Mouse (Mus musculus) heart, embryonic 12.5 days (tissue): ENCODE results near the gene Rom1. TPM values are rescaled to one million over a fixed set of nuclear protein-coding genes. Genes with fewer than 3 reads are reported as not detected.
A peak's percentile ranks its signal among the peaks of the same experiment; 100 is the strongest.
"Not testable (repeated sequence)": the region's sequence is repeated elsewhere in the genome, so short reads cannot be mapped to it uniquely, and the experiment has no call there.

Experiments
- ATAC-seq: fragments of 200-750 bp; cut with Nextera tagmentation; 2 replicates; pipeline ENCODE4 v1.8.0; 2017; ENCODE audit warnings: moderate TSS enrichment, moderate library complexity; ENCODE audit not compliant: insufficient number of reproducible peaks, low FRiP score
- H3K27ac ChIP-seq: fragments of 300-500 bp; sonication (generic); 2 replicates; pipeline ENCODE4 v1.5.1; 2016; ENCODE audit warnings: mild to moderate bottlenecking, moderate library complexity; ENCODE audit not compliant: poor library complexity, severe bottlenecking
- H3K27me3 ChIP-seq: fragments of 300-500 bp; sonication (generic); replicated peaks from 2 replicates; pipeline ENCODE4 v1.6.1; 2016; ENCODE audit warnings: mild to moderate bottlenecking, moderate library complexity
- H3K36me3 ChIP-seq: fragments of 300-500 bp; sonication (generic); 2 replicates; pipeline ENCODE4 v1.6.1; 2016; ENCODE audit warnings: mild to moderate bottlenecking, moderate library complexity
- H3K4me1 ChIP-seq: fragments of 300-500 bp; sonication (generic); replicated peaks from 2 replicates; pipeline ENCODE4 v1.6.1; 2016; ENCODE audit warnings: mild to moderate bottlenecking
- H3K4me2 ChIP-seq: fragments of 300-500 bp; sonication (generic); 2 replicates; pipeline ENCODE4 v1.6.1; 2016; ENCODE audit warnings: mild to moderate bottlenecking, moderate library complexity
- H3K4me3 ChIP-seq: fragments of 300-500 bp; sonication (generic); 2 replicates; pipeline ENCODE4 v1.5.1; 2016; ENCODE audit warnings: mild to moderate bottlenecking
- H3K9ac ChIP-seq: fragments of 300-500 bp; sonication (generic); 2 replicates; pipeline ENCODE4 v1.6.1; 2016; ENCODE audit warnings: mild to moderate bottlenecking, moderate library complexity
- H3K9me3 ChIP-seq: fragments of 300-500 bp; sonication (generic); replicated peaks from 2 replicates; pipeline ENCODE4 v1.6.1; 2016; ENCODE audit warnings: mild to moderate bottlenecking, moderate library complexity
- WGBS: fragments of 180-500 bp; shearing (Covaris S2); methylation state at CpG from one replicate; pipeline ENCODE4 v1.1.7; 2016; 5-methylcytosine and 5-hydroxymethylcytosine counted together
- polyA plus RNA-seq: library from polyadenylated mRNA; unstranded; fragments of >200 nt; fragmentation: Nextera tagmentation; extraction: Ambion mirVana; gene quantifications from 2 replicates; pipeline ENCODE4 v1.2.1, GENCODE M21; 2016

Gene Rom1
- polyA plus RNA-seq, 1 experiment from 2014 or later: 2.4 TPM

- Histone ChIP-seq H3K36me3 (peaks cover 34% of the 10 kb centered on the region), H3K4me1 (peaks cover 38% of the 10 kb centered on the region), H3K9ac (peak overlapping the region; percentile 38)
- 92% methylated on average over 5 of the region's 5 CpGs for WGBS
- not testable (repeated sequence) for H3K9me3 ChIP-seq, H3K27me3 ChIP-seq, ATAC-seq, H3K4me2 ChIP-seq, H3K27ac ChIP-seq, H3K4me3 ChIP-seq
Measured at GRCm38 (mm10) chr19:8896231-8896630, 32.9 kb downstream of the Rom1 start.

DNA sequence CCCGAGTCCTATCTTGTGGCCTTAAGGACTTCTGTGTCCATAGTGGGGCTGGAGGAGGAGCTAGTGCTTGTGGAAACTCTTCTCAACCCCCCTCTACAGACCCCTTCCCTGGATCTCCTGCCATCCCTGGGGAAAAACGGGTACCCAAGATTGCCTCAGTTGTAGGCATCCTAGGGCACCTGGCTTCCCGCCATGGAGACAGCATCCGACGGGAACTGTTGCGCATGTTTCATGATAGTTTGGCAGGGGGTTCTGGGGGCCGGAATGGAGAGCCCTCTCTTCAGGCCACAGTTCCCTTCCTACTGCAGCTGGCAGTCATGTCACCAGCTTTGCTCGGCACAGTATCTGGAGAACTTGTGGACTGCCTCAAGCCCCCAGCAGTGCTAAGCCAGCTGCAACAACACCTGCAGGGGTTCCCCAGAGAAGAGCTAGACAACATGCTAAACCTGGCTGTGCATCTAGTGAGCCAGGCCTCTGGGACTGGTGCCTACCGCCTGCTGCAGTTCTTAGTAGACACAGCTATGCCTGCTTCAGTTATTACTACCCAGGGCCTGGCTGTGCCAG lies 33.7 kb downstream of the Rom1 start:
- H3K9me3 ChIP-seq: no peaks in the 10 kb centered on the region
- H3K4me1 ChIP-seq: peaks cover 38% of the 10 kb centered on the region
- peaks cover 37% of the 10 kb centered on the region for H3K36me3 ChIP-seq
- no peak overlapping the region for H3K4me2 ChIP-seq
- no peak for ATAC-seq
- no peaks in the 10 kb centered on the region for H3K27me3 ChIP-seq
- peak overlapping the region; percentile 45 for H3K9ac ChIP-seq
- no peak overlapping the region for H3K4me3 ChIP-seq
- WGBS: 91% methylated on average over 9 of the region's 9 CpGs
- no peak overlapping the region for H3K27ac ChIP-seq

- whole genome bisulfite sequencing: 1% methylated on average over 54 of the region's 54 CpGs
- peaks cover 30% of the 10 kb centered on the region for H3K4me1 ChIP-seq
- peak; percentile 69 for ATAC-seq
Measured at GRCm38 (mm10) chr19:8892829-8893766, 36.1 kb downstream of the Rom1 start, which contains the start of gene Ints5. Gene Ints5 (plus strand): TSS chr19:8893005.

DNA sequence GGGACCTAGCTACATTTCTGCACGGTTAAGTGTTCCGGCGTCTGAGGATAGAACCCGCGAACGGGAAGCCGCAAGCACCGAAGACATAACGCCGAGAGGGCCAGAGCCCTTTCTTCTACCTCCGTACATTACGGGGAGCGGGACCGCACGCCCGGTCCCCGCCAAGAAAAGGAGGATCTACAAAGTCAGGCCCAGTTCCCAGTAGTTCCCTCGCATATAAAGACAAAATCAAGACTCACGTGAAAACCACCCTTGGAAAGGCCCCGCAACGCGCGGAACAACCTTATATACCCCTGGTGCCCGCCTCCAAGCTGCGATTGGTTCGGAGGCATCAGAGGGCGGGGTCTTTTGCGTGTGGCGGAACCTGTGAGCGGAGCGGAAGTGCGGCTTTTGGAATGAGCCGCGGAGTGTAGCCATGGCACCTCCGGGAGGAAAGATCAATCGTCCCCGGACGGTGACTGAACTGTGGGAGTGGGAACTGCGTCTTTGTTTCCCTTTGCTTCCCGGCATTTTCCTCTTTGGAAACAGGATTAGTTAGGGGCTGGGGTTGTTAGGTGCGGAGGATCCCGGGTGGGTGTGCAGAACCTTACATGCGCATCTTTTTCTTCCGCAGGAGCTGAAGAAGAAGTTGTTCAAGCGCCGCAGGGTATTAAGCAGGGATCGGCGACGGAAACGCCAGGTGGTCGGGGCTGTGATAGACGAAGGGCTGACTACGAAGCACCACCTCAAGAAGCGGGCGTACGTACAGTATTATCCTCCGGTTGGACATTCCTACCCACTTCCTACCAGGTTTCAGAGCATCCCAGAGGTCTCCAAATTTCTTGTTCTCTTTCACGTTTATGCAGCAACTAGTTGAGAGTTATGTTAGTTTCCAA lies 40.4 kb downstream of the Rom1 start, which contains the start of the genes 1810009A15Rik and Gm49416:
Gene 1810009A15Rik, plus strand, starts transcription at position 343 of the 875 bp plus-strand sequence.
Gene Gm49416, plus strand, starts transcription at position 416 of the 875 bp plus-strand sequence.
- Histone ChIP-seq H3K4me2 (peak within 1 kb of the TSS; percentile 72), H3K4me1 (peaks cover 20% of the 10 kb centered on the region), H3K9me3 (no peaks in the 10 kb centered on the region), H3K27me3 (no peaks in the 10 kb centered on the region), H3K36me3 (peaks cover 14% of the 10 kb centered on the region), H3K9ac (peak within 1 kb of the TSS; percentile 89), H3K4me3 (peak within 1 kb of the TSS; percentile 73), H3K27ac (peak within 1 kb of the TSS; percentile 84)
- WGBS: under 1% methylated on average over 58 of the region's 58 CpGs
- peak; percentile 95 for ATAC-seq

More at GRCm38 (mm10) chr19:8892829-8893766, 36.1 kb downstream of the Rom1 start, which contains the start of gene Ints5:
- Histone ChIP-seq H3K36me3 (peaks cover 41% of the 10 kb centered on the region), H3K9ac (peak within 1 kb of the TSS; percentile 89), H3K27ac (peak within 1 kb of the TSS; percentile 84), H3K4me3 (peak within 1 kb of the TSS; percentile 96), H3K27me3 (no peaks in the 10 kb centered on the region), H3K4me2 (peak within 1 kb of the TSS; percentile 79), H3K9me3 (no peaks in the 10 kb centered on the region)

- ATAC-seq: no peak
- Histone ChIP-seq H3K27ac (peak overlapping the region; percentile 82), H3K9ac (peak overlapping the region; percentile 89), H3K4me3 (peak overlapping the region; percentile 73), H3K9me3 (no peaks in the 10 kb centered on the region), H3K36me3 (peaks cover 14% of the 10 kb centered on the region), H3K4me1 (peaks cover 16% of the 10 kb centered on the region), H3K4me2 (peak overlapping the region; percentile 72), H3K27me3 (no peaks in the 10 kb centered on the region)
- 16% methylated on average over 19 of the region's 19 CpGs for WGBS
Measured at GRCm38 (mm10) chr19:8887585-8888463, 41.3 kb downstream of the Rom1 start.

- peaks cover 16% of the 10 kb centered on the region for H3K4me1 ChIP-seq
- no peak for ATAC-seq
- H3K4me3 ChIP-seq: no peak overlapping the region
- H3K4me2 ChIP-seq: peak overlapping the region; percentile 72
- no peaks in the 10 kb centered on the region for H3K27me3 ChIP-seq
- peaks cover 14% of the 10 kb centered on the region for H3K36me3 ChIP-seq
- H3K9me3 ChIP-seq: no peaks in the 10 kb centered on the region
- 46% methylated on average over 1 of the region's 1 CpGs for WGBS
- no peak overlapping the region for H3K27ac ChIP-seq
- H3K9ac ChIP-seq: no peak overlapping the region
Measured at GRCm38 (mm10) chr19:8886916-8887584, 42.1 kb downstream of the Rom1 start.

- no peaks in the 10 kb centered on the region for H3K9me3 ChIP-seq
- H3K4me3 ChIP-seq: no peak within 1 kb of the TSS
- ATAC-seq: no peak
- no peaks in the 10 kb centered on the region for H3K27me3 ChIP-seq
- no peak within 1 kb of the TSS for H3K27ac ChIP-seq
- peaks cover 17% of the 10 kb centered on the region for H3K4me1 ChIP-seq
- no peak within 1 kb of the TSS for H3K9ac ChIP-seq
- no peaks in the 10 kb centered on the region for H3K36me3 ChIP-seq
- 71% methylated on average over 3 of the region's 3 CpGs for WGBS
- H3K4me2 ChIP-seq: no peak within 1 kb of the TSS
Measured at GRCm38 (mm10) chr19:8883616-8884015, 45.5 kb downstream of the Rom1 start, which contains the start of the genes Lbhd1 and Gm49403. Gene Lbhd1 (plus strand): TSS chr19:8883732. Gene Gm49403 (plus strand): TSS chr19:8883930.

- H3K4me1 ChIP-seq: peaks cover 10% of the 10 kb centered on the region
- H3K9me3 ChIP-seq: no peaks in the 10 kb centered on the region
- 21% methylated on average over 3 of the region's 3 CpGs for WGBS
- no peak for ATAC-seq
- no peaks in the 10 kb centered on the region for H3K27me3 ChIP-seq
- H3K36me3 ChIP-seq: peaks cover 12% of the 10 kb centered on the region
- peak overlapping the region; percentile 87 for H3K4me2 ChIP-seq
- peak overlapping the region; percentile 92 for H3K4me3 ChIP-seq
- H3K9ac ChIP-seq: peak overlapping the region; percentile 95
- H3K27ac ChIP-seq: no peak overlapping the region; the same call in 1 of the 2 replicates
Measured at GRCm38 (mm10) chr19:8881034-8881392, 48.1 kb downstream of the Rom1 start.

DNA sequence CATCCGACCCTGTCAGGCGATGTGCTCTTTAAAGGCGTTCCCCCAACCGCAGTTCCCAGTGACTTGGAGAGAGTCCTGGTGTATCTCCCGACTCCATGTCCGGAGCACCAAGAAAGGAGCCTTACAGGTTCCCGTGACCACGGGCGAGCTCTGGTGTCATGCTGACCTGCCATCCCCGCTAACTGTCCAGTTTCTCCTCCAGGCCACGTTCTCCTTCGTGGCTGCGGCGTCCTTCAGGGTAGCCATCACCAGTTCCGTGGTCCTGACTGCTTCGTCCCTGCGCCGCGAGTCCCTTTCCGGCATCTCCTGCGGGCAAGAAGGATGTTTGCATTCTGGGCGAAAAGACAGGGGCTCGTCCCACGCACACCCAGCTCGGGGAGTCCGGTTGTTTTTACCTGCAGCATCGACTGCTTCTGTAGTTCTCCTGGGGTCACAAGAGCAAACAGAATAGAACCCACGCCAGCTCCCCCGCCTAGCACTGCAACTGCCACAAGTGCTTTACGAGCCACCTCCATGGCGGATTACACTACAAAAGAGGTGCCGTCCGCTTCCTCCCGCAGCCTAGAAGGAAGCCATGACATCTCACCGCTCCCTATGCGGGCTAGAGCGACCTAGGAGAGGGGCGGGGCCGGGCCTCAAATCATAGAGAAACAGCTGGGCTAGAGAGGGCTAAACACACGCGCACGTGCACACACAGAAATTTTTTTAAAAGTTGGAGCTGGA lies 48.7 kb downstream of the Rom1 start, which contains the start of gene Uqcc3:
Gene Uqcc3, minus strand, starts transcription at position 613 of the 723 bp plus-strand sequence.
- under 1% methylated on average over 42 of the region's 42 CpGs for WGBS
- ATAC-seq: peak; percentile 97
- H3K27ac ChIP-seq: peak within 1 kb of the TSS; percentile 86
- peak within 1 kb of the TSS; percentile 87 for H3K4me2 ChIP-seq
- H3K9ac ChIP-seq: peak within 1 kb of the TSS; percentile 95
- peak within 1 kb of the TSS; percentile 92 for H3K4me3 ChIP-seq
- peaks cover 10% of the 10 kb centered on the region for H3K4me1 ChIP-seq
- H3K9me3 ChIP-seq: no peaks in the 10 kb centered on the region
- no peaks in the 10 kb centered on the region for H3K27me3 ChIP-seq
- H3K36me3 ChIP-seq: peaks cover 18% of the 10 kb centered on the region
